Mouse (Mus musculus): ENCODE measurements around the gene C2.
"Not testable (repeated sequence)": the region's sequence is repeated elsewhere in the genome, so short reads cannot be mapped to it uniquely, and the experiment has no call there.

Gene C2

DNA sequence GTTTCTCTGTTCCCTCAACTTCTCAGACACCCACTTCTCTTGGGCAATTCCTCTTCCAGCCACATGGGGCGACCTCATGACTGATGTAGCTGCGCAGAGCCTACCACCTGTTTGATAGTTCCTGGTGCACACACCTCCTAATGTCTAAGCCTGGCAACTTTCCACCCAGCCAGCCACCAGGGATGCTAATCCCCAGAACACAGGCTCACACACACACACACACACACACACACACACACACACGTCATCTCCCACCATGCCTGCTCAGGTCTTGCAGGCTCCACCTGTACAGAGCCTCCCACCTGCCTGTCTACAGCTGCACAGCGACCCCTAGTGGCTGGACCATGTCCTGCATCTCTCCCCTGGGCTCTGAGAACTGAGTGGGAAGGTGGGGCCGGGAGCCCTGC is 13.9 kb upstream of the C2 start:
- DNase-seq (ENCODE audit: low read depth in 2 of 2, low spot score in 2 of 2): peak; percentile 93

DNA sequence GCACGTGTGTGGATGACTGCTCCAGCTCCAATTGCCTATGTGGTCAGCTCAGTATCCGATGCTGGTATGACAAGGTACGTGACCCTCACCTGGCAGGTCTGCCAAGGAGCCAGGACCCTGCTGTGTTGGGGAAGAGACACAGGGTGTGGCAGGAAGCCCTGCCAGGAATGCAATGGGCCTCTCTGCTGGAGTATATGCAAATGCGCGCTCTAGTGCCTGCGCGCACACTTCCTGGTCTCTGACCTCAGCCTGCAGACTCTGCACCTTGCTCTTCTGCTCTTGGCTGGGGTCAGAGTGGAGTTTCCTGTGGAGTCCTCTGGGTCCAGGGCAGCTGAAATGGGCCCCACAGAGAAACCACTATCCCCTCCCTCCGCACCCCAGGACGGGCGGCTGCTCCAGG is 12.9 kb upstream of the C2 start:
- DNase-seq (ENCODE audit: low read depth in 2 of 2, low spot score in 2 of 2): no peak

DNA sequence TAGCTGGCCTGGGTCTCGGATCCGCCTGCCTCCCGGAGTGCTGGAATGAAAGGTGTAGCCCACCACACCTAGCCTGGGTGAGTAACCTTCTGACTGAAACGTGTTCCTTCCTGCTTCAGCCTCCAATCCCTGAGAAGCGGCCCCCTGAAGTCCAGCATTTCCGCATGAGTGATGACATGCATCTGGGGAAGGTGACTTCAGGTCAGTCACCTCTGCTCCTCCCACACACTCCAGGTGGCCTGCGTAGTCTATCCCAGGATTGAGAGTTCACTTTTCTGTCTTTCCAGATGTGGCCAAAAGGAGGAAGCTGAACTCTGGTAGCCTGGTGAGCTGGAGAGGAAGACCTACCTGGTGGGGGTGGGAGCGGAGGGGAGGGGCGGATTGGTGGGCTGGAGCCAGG is 4.8 kb upstream of the C2 start:
- no peak for DNase-seq (ENCODE audit: low read depth in 2 of 2, low spot score in 2 of 2)

DNA sequence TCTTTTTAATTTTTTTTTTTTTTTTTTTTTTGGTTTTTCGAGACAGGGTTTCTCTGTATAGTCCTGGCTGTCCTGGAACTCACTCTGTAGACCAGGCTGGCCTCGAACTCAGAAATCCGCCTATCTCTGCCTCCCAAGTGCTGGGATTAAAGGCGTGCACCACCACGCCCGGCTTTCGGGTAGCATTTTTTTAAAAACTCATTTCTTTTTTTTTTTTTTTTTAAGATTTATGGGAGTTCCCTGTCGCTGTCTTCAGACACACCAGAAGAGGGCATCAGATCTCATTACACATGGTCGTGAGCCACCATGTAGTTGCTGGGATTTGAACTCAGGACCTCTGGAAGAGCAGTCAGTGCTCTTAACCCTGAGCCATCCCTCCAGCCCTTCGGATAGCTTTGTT is 3.9 kb upstream of the C2 start:
- DNase-seq (ENCODE audit: low read depth in 2 of 2, low spot score in 2 of 2): not testable (repeated sequence)

DNA sequence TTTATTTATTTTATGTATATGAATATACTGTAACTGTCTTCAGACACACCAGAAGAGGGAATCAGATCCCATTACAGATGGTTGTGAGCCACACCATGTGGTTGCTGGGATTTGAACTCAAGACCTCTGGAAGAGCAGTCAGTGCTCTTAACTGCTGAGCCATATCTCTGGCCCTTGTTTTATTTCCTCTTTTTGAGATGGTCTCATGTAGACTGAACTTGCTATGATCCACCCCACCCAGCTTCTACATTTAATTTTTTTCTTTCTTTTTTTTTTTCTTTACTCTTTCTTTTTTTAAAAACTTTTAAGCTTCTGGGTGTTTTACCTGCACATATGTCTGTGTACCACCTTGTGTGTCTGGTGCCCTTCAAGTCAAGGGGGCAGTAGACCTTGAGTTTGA is 2.8 kb upstream of the C2 start:
- DNase-seq (ENCODE audit: low read depth in 2 of 2, low spot score in 2 of 2): not testable (repeated sequence)

DNA sequence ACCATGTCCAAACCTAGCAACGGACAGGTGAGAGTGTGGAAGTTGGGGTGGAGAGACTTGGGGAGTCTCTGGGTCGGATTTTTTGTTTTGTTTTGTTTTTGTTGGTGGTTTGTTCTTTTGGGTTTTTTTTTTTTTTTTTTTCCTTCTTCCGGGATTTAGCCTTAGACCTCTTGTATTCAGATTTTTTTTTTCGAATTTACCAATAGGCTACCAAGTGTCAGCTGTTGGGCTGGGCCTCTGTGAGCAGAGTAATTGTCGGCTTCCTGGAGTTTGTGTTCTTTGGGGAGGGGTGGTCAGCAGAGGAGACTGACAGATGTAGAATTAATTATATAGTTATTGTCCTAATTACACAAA is 1.8 kb upstream of the C2 start:
- DNase-seq (ENCODE audit: low read depth in 2 of 2, low spot score in 2 of 2): no peak

DNA sequence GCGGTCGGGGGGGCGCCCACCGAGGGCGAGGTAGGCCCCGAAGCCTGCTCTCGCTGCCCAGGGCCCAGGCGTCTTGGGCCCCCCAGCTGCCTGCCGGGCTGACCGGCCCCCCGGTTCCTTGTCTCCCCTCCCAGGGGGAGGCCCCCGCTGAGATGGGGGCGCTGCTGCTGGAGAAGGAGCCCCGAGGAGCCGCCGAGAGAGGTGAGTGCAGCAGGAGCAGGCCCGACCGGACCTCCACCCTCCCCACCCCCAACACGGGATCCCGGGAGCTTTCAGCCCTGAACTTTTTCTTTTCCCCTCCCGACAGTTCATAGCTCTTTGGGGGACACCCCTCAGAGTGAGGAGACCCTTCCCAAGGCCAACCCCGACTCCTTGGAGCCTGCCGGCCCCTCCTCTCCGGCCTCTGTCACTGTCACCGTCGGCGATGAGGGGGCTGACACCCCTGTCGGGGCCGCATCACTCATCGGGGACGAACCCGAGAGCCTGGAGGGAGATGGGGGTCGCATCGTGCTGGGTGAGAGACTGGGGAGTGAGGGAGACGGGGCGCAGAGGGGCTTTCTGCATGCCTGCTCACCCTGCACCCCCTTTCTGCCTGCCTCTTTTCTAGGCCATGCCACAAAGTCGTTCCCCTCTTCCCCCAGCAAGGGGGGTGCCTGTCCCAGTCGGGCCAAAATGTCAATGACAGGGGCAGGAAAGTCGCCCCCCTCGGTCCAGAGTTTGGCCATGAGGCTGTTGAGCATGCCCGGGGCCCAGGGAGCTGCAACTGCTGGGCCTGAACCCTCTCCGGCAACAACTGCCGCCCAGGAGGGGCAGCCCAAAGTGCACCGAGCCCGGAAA is 1.2 kb upstream of the C2 start:
- peak; percentile 13 to 28 for DNase-seq (ENCODE audit: low read depth in 2 of 2, low spot score in 2 of 2)

DNA sequence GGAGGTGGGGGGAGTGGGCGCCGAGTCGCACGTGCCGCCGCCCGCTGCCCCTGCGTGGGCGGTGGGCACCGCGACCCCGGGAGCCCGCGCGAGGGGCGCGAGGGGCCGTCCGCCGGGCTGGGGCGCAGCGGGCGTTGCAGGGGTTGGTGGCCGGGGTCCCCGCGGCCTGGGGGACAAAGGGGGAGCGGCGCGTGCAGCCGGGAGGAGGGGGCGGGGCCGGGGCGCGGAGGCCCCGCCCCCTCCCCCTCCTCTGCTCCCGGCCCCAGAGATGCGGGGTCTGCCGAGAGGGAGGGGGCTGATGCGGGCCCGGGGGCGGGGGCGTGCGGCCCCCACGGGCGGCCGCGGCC is 614 bp upstream of the C2 start:
- DNase-seq (ENCODE audit: low read depth in 2 of 2, low spot score in 2 of 2): no peak

DNA sequence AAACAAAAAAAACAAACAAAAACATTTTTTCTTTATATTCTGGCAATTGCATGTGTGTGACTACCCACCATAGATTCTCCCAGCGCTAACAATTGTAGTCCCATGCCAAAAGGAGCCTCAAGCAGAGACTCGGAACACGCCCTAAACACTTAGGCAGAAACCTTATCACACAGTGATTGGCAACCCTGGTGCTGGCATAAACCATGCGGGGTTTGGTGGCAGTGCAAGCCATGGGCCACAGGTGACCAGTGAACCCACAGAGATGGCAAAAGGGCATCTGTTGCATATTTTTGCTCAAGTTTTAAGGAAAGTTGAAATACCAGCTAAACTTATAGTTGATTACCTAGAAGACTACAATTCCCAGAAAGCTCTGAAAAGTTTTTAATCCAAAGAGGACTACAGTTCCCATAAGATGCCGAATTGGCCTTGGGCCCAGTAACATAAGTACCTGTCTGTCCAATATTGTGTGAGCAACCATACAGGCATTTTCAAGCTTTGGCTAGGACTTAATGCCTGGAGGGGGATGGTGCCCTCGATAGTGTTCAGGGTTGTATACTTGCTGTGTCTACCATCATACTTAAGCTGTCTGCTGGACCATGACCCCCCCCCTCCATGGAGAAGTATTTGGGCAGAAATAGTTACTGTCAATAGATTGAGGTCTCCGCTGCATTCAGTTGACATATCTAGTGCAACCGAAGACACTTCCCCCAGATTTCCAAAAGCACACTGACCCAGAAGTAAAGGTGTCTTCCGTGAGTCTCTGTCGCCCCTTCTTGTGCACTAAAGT is 499 bp downstream of the C2 start:
- no peak for DNase-seq (ENCODE audit: low read depth in 2 of 2, low spot score in 2 of 2)

DNA sequence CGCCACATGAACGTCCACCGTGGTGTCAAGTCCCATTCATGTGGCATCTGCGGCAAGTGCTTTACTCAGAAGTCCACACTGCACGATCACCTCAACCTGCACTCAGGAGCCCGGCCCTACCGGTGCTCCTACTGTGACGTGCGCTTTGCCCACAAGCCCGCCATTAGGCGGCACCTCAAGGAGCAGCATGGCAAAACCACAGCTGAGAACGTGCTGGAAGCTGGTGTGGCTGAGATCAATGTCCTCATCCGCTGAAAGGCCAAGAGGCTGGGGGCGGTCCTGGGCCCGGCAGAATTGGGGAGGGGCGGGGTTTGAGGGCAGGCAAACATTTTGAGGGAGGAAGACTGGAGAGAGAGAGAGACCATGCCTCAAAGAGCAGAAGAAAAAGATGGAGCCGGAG is 1.7 kb downstream of the C2 start:
- DNase-seq (ENCODE audit: low read depth in 2 of 2, low spot score in 2 of 2): peak; percentile 65 to 70

DNA sequence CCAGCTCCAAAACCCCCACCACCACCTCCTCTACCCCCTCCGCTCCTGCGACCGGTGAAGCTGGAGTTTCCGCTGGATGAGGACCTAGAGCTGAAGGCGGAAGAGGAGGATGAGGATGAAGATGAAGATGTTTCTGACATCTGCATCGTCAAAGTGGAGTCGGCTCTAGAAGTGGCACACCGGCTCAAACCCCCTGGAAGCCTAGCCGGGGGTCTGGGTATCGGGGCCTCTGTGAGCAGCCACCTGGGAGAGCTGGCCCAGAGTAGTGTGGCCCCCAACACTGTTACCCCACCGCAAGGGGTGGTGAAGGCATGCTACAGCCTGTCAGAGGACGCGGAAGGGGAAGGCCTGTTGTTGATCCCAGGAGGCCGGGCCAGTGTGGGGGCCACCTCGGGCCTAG is 2.3 kb downstream of the C2 start:
- no peak for DNase-seq (ENCODE audit: low read depth in 2 of 2, low spot score in 2 of 2)

DNA sequence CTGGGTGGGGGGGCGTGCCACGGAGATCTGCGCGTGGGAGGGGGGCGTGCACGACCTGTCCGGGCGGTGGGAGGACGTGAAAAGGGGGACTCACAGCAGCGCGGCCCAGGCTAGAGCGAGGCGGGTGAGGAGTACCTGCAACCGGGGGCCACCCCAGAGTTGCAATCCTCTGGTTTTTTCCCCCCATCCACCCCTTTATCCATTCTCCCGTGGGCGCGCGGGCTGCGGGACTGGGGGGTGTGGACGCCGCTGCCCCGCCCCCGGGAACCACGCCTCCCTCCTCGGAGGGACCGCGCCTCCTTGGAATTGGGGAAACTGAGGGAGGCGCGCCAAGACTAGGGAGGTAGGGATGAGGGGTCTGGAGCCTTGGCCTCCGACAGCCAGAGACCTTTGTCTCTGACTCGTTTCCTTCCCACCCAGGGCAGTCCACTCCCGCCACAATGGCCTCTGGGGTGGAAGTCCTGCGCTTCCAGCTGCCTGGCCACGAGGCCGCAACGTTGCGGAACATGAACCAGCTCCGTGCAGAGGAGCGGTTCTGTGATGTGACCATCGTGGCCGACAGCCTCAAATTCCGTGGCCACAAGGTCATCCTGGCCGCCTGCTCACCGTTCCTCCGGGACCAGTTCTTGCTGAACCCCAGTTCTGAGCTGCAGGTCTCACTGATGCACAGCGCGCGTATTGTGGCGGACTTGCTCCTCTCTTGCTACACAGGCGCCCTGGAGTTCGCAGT is 3.1 kb downstream of the C2 start:
- DNase-seq (ENCODE audit: low read depth in 2 of 2, low spot score in 2 of 2): peak; percentile 21 to 35

DNA sequence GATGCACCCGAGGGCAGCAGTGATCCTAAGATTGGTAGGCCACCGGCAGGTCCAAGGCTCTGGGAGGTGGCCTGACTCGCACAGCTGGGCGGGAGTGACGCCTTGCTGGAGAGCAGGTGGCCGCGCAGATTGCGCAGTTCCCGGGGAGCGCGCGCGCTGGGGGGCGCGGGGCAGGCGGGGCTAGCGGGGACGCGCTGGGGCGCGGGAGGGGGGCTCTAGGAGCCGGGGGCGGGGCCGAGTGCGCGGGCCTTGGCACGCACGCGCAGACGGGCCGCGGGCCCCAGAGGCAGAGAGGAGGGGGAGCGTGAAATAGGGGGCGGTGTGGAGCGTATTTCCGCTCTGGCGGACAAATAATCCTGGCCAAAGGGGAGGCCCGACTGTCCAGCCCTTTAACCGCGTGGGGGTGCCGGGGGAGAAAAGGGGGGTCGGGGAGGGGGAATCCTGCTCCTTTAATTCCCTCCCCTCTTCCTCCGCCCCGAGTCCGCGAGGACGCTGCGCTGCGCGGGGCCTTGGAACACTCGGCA is 3.9 kb downstream of the C2 start:
- DNase-seq (ENCODE audit: low read depth in 2 of 2, low spot score in 2 of 2): peak; percentile 64 to 74

DNA sequence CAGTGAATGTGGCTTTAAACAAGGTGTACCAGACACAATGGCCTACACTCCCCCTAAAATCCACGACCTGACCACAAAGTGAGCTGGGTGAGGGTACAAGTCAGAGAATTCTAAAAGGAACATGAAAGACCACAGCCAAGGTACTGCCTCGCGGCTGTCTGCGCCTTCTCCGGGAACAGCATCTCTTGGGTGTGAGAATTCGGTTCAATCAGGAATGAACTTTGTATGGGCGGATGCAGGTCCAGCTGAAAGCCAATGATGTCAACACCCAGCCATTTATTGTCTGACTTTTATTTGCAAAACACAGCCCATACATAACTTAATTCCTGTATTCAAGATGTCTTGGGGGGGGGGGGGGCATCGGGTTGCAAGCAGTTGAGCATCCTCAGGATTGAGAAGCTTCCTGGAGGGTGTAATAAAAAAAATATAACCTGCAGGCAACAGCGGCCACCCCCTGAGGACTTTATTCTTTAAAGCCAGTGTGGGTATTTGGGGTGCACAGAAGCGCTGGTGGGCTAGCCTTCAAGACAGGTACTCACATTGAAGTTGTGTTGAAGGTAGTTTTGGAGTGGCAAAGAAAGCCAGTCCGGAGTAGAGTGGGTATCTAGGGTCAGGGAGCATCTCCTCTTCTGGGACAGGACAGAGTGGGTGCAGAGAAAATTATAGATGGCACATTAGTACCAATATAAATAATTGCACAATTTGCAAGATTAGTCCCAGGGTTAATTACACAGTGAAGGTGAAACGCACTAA is 4.8 kb downstream of the C2 start:
- DNase-seq (ENCODE audit: low read depth in 2 of 2, low spot score in 2 of 2): no peak

DNA sequence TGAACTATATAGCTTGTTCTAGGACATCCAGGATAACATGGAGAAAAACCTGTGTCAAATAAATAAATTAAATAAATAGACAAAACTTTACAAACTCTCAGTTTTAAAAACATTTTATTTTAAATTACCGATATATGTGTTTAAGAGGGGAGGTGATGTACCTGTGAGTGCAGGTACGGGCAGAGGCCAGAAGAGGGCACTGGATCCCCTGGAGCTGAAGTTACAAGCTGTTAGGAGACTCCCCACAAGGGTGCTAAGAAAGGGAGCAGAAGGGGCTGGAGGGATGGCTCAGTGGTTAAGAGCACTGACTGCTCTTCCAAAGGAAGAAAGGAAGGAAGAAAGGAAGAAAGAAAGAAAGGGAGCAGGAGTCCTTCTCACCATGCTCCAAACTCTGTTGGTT is 6.7 kb downstream of the C2 start:
- DNase-seq (ENCODE audit: low read depth in 2 of 2, low spot score in 2 of 2): no peak

DNA sequence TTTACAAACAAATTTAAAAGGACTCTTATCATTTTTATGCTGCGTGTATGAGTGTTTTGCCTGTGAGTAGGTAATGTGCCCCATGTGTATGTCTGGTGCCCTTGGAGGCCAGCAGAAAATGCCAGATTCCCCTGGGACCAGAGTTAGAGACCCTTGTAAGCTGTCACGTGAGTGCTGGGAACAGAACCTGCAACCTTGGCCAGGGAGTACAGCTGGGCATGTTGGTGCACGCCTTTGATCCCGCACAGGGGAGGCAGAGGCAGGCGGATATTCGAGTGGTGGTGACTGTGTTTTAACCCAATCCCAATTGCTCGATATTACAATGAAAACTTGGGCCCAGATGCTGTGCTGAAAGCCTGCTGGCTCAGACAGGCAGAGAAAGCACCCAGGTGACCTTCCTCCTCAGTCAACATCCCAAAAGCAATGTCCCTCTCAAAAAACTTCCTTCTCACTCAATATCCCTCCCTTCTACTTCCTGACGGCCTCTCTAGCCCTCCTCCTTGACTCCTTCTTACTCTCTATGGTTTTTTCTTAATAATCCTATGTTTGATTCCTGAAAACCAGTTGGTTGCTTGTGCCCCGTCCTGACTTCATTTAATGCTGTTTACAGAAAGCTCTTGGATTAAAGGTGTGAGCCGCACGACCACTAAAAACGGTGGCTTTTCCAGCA is 7.9 kb downstream of the C2 start:
- DNase-seq (ENCODE audit: low read depth in 2 of 2, low spot score in 2 of 2): no peak

DNA sequence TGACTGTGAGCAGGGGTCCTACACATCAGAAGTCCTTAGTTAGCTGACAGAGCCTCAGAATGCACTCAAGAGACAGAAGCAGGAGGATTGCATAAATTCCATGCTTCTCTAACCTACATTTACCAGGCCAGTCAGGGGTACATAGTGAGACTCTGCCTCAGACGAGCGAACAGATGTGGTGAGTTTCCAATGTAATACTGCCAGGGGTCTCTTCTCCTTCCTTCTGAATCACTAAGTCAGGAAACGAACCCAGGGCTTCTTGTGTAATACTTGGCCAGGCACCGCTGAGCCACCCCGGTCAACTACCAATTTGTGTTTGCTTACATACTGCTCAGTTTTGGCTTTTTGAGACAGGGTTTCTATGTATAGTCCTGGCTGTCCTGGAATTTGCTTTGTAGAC is 10.1 kb downstream of the C2 start:
- DNase-seq (ENCODE audit: low read depth in 2 of 2, low spot score in 2 of 2): no peak

DNA sequence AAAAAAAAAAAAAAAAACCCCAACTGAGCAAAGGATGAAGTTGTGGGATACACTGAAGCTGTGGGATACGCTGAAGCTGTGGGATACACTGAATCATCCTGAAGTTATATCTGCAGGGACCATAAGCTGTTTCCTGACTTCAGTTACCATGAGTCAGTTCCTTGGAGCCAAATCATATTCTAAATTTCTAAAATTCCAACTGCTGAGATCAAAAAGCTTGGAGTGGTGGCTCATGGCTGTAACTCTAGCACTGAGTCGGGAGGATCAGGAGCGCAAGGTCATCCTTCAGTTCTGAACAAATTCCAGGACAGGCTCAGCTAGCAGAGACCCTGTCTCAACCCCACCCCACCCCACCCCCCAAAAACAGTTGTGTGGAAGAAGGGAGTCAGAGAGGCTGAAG is 12.4 kb downstream of the C2 start:
- no peak for DNase-seq (ENCODE audit: low read depth in 2 of 2, low spot score in 2 of 2)

DNA sequence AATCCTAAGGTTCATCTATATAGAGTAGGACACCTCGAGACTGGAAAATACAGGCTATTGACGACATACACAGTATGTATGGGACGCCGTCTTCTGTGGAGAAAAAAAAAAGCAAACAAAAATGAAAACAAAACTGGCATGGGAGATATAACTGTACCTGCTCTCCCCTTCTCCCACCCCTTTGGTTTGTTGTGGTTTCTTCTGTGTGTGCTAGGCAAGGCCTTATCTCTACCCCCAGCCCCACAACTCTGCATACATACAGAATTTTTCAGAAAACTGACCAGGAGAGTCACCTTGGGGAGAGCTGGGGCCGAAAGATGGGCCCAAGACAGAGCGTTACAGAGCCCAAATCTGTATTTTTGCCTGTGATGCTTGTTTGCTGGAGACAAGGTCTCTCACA is 13.4 kb downstream of the C2 start:
- DNase-seq (ENCODE audit: low read depth in 2 of 2, low spot score in 2 of 2): no peak

DNA sequence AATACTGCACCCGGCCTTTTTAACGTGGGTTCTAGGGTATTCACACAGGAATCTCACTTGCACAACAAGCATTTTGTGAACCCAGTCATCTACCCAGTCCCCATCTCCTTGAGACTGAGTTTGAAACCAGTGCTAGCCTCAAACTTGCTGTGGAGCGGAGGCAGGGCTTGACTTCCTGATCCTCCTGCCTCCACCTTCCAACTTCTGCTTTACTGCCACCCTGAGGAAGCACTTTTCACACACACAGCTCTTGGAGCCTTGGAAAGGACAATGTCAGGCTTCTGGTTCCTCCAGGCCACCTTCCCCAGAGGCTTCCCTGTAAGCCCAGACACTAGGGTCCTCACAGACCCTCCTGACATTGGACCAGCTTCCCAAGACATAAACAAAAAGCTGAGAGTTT is 14.7 kb downstream of the C2 start:
- DNase-seq (ENCODE audit: low read depth in 2 of 2, low spot score in 2 of 2): no peak

Measured in CD8-positive naive resting alpha-beta T cell, adult 2 months (primary cell).